Mouse (Mus musculus) heart, postnatal 0 days (tissue): ENCODE data around the gene Cks1b. TPM values are rescaled to one million over a fixed set of nuclear protein-coding genes. Genes with fewer than 3 reads are reported as not detected.

Experiments used
- ATAC-seq: fragments of 200-750 bp; cut with Nextera tagmentation; 2 replicates; pipeline ENCODE4 v1.8.0; 2017; ENCODE audit warnings: low read depth, moderate number of reproducible peaks, moderate library complexity; ENCODE audit not compliant: insufficient read depth
- DNase-seq: peaks from one replicate; pipeline ENCODE4 v3.0.0-alpha.2; 2016; ENCODE audit warnings: low spot score
- H3K27ac ChIP-seq: fragments of 300-500 bp; sonication (generic); 2 replicates; pipeline ENCODE4 v1.5.1; 2014; ENCODE audit warnings: low read depth, mild to moderate bottlenecking
- H3K27me3 ChIP-seq: fragments of 300-500 bp; sonication (generic); 2 replicates; pipeline ENCODE4 v1.6.1; 2014; ENCODE audit warnings: low read length, mixed read lengths; ENCODE audit not compliant: control insufficient read depth, insufficient read depth
- H3K36me3 ChIP-seq: fragments of 300-500 bp; sonication (generic); replicated peaks from 2 replicates; pipeline ENCODE4 v1.6.1; 2014; ENCODE audit warnings: low read length, mixed read lengths; ENCODE audit not compliant: control insufficient read depth, insufficient read depth
- H3K4me1 ChIP-seq: fragments of 300-500 bp; sonication (generic); 2 replicates; pipeline ENCODE4 v1.6.1; 2014; ENCODE audit warnings: antibody characterized with exemption; ENCODE audit not compliant: control insufficient read depth, insufficient read depth
- H3K4me2 ChIP-seq: fragments of 300-500 bp; sonication (generic); 2 replicates; pipeline ENCODE4 v1.6.1; 2014; ENCODE audit warnings: low read depth, mild to moderate bottlenecking, low read length, moderate library complexity
- H3K4me3 ChIP-seq: fragments of 300-500 bp; sonication (generic); 2 replicates; pipeline ENCODE4 v1.5.1; 2014; ENCODE audit warnings: low read depth, low read length
- H3K9ac ChIP-seq: fragments of 300-500 bp; sonication (generic); replicated peaks from 2 replicates; pipeline ENCODE4 v1.6.1; 2014; ENCODE audit warnings: low read depth, low read length, mixed read lengths
- H3K9me3 ChIP-seq: fragments of 300-500 bp; sonication (generic); replicated peaks from 2 replicates; pipeline ENCODE4 v1.6.1; 2016; ENCODE audit warnings: low read length; ENCODE audit not compliant: control insufficient read depth
- CTCF ChIP-seq: IDR thresholded peaks from 2 replicates; pipeline ENCODE4 v1.5.1; 2016; ENCODE audit warnings: antibody characterized with exemption, control low read depth, low read depth
- EP300 ChIP-seq: IDR thresholded peaks from 2 replicates; pipeline ENCODE4 v1.6.1; 2016; ENCODE audit warnings: antibody characterized with exemption, low read depth
- WGBS: fragments of 180-500 bp; shearing (Covaris S2); extraction: QIAGEN DNeasy Blood & Tissue Kit; methylation state at CpG from one replicate; pipeline ENCODE4 v1.1.7; 2014; 5-methylcytosine and 5-hydroxymethylcytosine counted together
- polyA plus RNA-seq: library from polyadenylated mRNA; unstranded; fragments of >200 nt; fragmentation: Nextera tagmentation; extraction: Ambion mirVana; gene quantifications from 2 replicates; pipeline ENCODE4 v1.2.1, GENCODE M21; 2015
- total RNA-seq: library from RNA; depleted of rRNA; stranded (reverse); fragments of >200 nt; gene quantifications from 2 replicates; pipeline ENCODE4 v1.2.3, GENCODE M21; 2014; ENCODE audit warnings: low replicate concordance

The Cks1b gene
- total and polyA plus RNA-seq, 2 experiments from 2014 or later, result 83.7 to 127 TPM

DNA sequence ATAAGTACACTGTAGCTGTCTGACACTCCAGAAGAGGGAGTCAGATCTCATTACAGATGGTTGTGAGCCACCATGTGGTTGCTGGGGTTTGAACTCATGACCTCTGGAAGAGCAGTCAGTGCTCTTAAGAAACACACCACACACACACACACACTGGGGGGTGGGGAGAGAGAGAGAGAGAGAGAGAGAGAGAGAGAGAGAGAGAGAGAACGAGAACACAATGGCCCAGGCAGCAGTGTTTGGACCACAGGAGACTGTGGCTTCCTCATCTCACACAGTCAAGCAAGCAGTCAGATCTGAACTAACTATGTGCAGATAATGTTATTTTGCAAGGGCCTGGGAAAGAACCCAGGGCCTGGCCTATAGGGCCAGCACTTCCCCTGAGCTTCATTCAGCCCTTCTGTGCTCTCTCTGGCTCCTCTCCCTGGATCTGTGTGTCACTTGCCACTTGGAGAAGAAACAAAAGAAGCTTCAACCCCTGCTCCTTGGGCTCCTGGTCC, 37.7 kb upstream of the Cks1b start:
- Histone ChIP-seq H3K4me3 (no peak overlapping the region), H3K27ac (no peak overlapping the region), H3K9me3 (no peaks in the 10 kb centered on the region), H3K4me1 (peaks cover 12% of the 10 kb centered on the region), H3K4me2 (no peak overlapping the region), H3K9ac (no peak overlapping the region), H3K27me3 (no peaks in the 10 kb centered on the region), H3K36me3 (no peaks in the 10 kb centered on the region)
- TF ChIP-seq CTCF, result no peak
- no peak for TF ChIP-seq EP300
- no peak for DNase-seq
- 83% methylated on average over 1 of the region's 1 CpGs for WGBS
- no peak for ATAC-seq

GRCm38 (mm10) chr3:89454401-89455177, 36.4 kb upstream of the Cks1b start, which contains the start of gene Pmvk:
Pmvk (plus strand) TSS chr3:89454541.
- no peak within 1 kb of the TSS for H3K9ac ChIP-seq
- ATAC-seq (no peak), DNase-seq (no peak)
- no peaks in the 10 kb centered on the region for H3K9me3 ChIP-seq
- H3K4me2 ChIP-seq, result no peak within 1 kb of the TSS
- H3K4me3 ChIP-seq, result no peak within 1 kb of the TSS
- no peaks in the 10 kb centered on the region for H3K36me3 ChIP-seq
- no peak within 1 kb of the TSS for H3K27ac ChIP-seq
- no peaks in the 10 kb centered on the region for H3K27me3 ChIP-seq
- WGBS, result 60% methylated on average over 10 of the region's 10 CpGs
- no peak for TF ChIP-seq EP300
- no peak for TF ChIP-seq CTCF
- peaks cover 9% of the 10 kb centered on the region; the same call in 1 of the 2 replicates for H3K4me1 ChIP-seq

DNA sequence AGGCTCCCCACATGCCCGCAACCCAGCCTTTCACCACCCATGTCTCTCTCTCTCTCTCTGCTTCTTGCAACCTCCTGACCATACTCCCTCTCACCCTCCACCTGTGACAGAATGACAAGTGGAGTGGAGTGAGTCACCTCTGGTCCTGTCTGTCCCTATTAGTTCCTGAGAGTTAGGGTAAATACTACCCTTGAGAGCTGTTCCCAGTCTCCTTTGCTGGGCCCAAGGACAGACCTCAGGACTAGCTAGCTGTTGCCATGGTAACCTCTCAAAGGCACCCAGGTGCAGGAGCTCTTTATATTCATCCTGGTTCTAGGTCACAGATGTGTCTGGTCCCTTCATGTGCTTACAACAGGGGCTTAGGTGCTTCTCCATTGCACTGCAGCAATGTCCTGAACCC, 33.7 kb upstream of the Cks1b start:
- TF ChIP-seq CTCF, result no peak
- TF ChIP-seq EP300, result no peak
- H3K4me1 ChIP-seq, result peaks cover 11% of the 10 kb centered on the region
- H3K4me3 ChIP-seq, result no peak overlapping the region
- H3K9ac ChIP-seq, result no peak overlapping the region
- no peaks in the 10 kb centered on the region for H3K9me3 ChIP-seq
- peak overlapping the region; percentile 23; the same call in 1 of the 2 replicates for H3K27ac ChIP-seq
- peaks cover 6% of the 10 kb centered on the region for H3K36me3 ChIP-seq
- H3K4me2 ChIP-seq, result no peak overlapping the region
- no peaks in the 10 kb centered on the region for H3K27me3 ChIP-seq
- 73% methylated on average over 1 of the region's 1 CpGs for WGBS
- DNase-seq (no peak), ATAC-seq (no peak)

GRCm38 (mm10) chr3:89449541-89449940, 31.4 kb upstream of the Cks1b start:
- Histone ChIP-seq H3K27ac (peak overlapping the region; percentile 77; the same call in 1 of the 2 replicates), H3K4me2 (no peak overlapping the region)

DNA sequence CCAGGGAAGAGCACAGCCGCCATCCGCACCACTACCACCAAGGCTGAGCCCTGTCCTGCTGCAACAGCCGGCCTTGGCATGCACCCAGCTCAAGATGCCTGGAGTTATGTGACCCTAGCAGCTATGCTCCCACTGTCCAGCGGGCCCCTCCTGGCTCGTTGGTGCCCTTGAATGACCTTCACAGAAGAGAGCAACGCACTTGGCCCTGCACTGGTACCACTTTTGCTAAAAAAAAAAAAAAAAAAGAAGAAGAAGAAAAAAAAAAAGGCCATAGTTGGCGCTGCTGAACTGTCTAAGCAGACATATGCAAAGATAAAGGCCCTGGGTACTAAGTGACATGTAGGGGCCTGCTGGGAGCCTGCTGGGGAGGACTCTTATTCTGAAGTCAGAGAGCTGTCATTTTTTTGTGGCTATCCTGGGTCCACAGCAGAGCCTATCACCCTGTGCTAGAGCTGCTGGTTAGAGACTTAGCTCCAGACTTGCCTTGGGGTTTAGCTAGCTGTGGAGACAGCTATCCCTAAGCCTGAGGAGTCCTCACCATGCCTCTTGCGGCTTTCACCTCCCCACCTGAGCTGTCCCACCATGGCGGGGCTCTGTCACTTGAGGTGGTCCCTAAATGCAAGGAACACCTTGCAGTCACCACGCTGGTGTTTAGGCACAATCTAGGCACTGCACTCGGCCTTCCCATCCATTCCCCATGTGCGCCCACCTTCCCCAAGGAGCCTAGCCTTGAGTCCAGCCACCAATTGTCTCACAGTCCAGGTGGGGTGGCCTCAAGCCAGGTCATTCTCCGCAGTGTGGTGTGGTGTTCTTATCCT, 30.7 kb upstream of the Cks1b start:
- H3K4me1 ChIP-seq, result peaks cover 11% of the 10 kb centered on the region
- H3K27ac ChIP-seq, result peak overlapping the region; percentile 77
- H3K4me3 ChIP-seq, result no peak overlapping the region

More at GRCm38 (mm10) chr3:89449541-89449940, 31.4 kb upstream of the Cks1b start:
- 26% methylated on average over 7 of the region's 7 CpGs for WGBS
- Histone ChIP-seq H3K4me3 (no peak overlapping the region), H3K4me1 (peaks cover 11% of the 10 kb centered on the region), H3K9ac (no peak overlapping the region), H3K36me3 (peaks cover 30% of the 10 kb centered on the region), H3K9me3 (no peaks in the 10 kb centered on the region), H3K27me3 (no peaks in the 10 kb centered on the region)
- ATAC-seq (peak; percentile 72), DNase-seq (peak; percentile 83)
- no peak for TF ChIP-seq EP300
- TF ChIP-seq CTCF, result peak; percentile 63

More for the DNA sequence above, 30.7 kb upstream of the Cks1b start:
- DNase-seq (peak; percentile 88), ATAC-seq (peak; percentile 86)
- TF ChIP-seq CTCF (0 out of 2 replicates have a peak, but pooled peaks have one; percentile 4), EP300 (peak; percentile 53; the same call in 1 of the 2 replicates)
- no peak overlapping the region for H3K9ac ChIP-seq
- peaks cover 36% of the 10 kb centered on the region for H3K36me3 ChIP-seq
- peak overlapping the region; percentile 12; the same call in 1 of the 2 replicates for H3K4me2 ChIP-seq
- 29% methylated on average over 13 of the region's 13 CpGs for WGBS
- H3K9me3 ChIP-seq, result no peaks in the 10 kb centered on the region
- no peaks in the 10 kb centered on the region for H3K27me3 ChIP-seq
